ENCODE assay signal across 20 mouse cellular contexts in genomic region chr12:89810146-89810545, GRCm38 (mm10).
DNase-seq lines count a peak whose midpoint lies in the region; ATAC-seq and TF ChIP-seq lines count a peak whose summit lies in the region.
"Had no signal": no experiment of that assay in that cellular context is flagged by ENCODE, and none has a peak within 500 bp of the region (broad histone marks: within the 10 kb centered on the region; RNA-seq: fewer than 3 reads in every experiment).

No protein-coding gene starts in this region.

- no peaks in the 10 kb centered on the region for H3K4me1 ChIP-seq in lung, postnatal 0 days (ENCODE audit: insufficient read depth, low read depth, low read length)
- H3K4me1 ChIP-seq in cerebellum, adult 2 months (ENCODE audit: control insufficient read depth, insufficient read depth, low read length), result peaks cover 12% of the 10 kb centered on the region; the same call in 1 of the 2 replicates

- no peaks in the 10 kb centered on the region for H3K27me3 ChIP-seq in lung, postnatal 0 days (replicated peaks; ENCODE audit: insufficient read depth, low read length)
- no peaks in the 10 kb centered on the region for H3K27me3 ChIP-seq in cerebellum, adult 2 months (ENCODE audit: control insufficient read depth, insufficient read depth, low read length)
- H3K27me3 ChIP-seq: hindbrain, embryonic 15.5 days had no signal

- intact Hi-C loops in heart, postnatal 36 days (cut with DNase I), result no loop called here

- DNase-seq in lung, postnatal 10 days, result peak; percentile 19
- no peak for DNase-seq in lung, postnatal 0 days (ENCODE audit: low spot score)
- peak; percentile 60 to 70 for DNase-seq in cerebellum, adult 2 months
- peak; percentile 63 for DNase-seq in cerebellum, adult 9-11 months
- DNase-seq in kidney, postnatal 4 days, result no peak
- DNase-seq in heart, postnatal 36 days, result no peak
- DNase-seq: adrenal gland, postnatal 10 days; forebrain, postnatal 0 days; gastrocnemius, postnatal 14 days; heart, adult 2 months; heart, postnatal 14 days; kidney, adult 2 months had no signal

- no peaks in the 10 kb centered on the region for H3K36me3 ChIP-seq in lung, postnatal 0 days (ENCODE audit: insufficient read depth, low read length)
- H3K36me3 ChIP-seq: embryonic facial prominence, embryonic 13.5 days; forebrain, embryonic 12.5 days; G1E; heart, embryonic 15.5 days; hindbrain, embryonic 10.5 days; hindbrain, embryonic 15.5 days had no signal

- no peak overlapping the region for H3K27ac ChIP-seq in lung, postnatal 0 days (ENCODE audit: low read length)
- H3K27ac ChIP-seq in cerebellum, adult 2 months (ENCODE audit: insufficient read depth, low read length), result no peak overlapping the region
- H3K27ac ChIP-seq: embryonic facial prominence, embryonic 13.5 days; forebrain, embryonic 12.5 days; heart, adult 2 months; heart, embryonic 15.5 days; hindbrain, embryonic 10.5 days; hindbrain, embryonic 15.5 days had no signal

- H3K9ac ChIP-seq in lung, postnatal 0 days (replicated peaks; ENCODE audit: low read depth), result no peak overlapping the region
- H3K9ac ChIP-seq: embryonic facial prominence, embryonic 13.5 days; forebrain, embryonic 12.5 days; forebrain, postnatal 0 days; heart, embryonic 15.5 days; hindbrain, embryonic 15.5 days had no signal

- no peak for TF ChIP-seq CTCF in lung, postnatal 0 days (IDR thresholded peaks at IDR 0.05)
- TF ChIP-seq CTCF in cerebellum, adult 2 months (IDR thresholded peaks at IDR 0.05; ENCODE audit: borderline replicate concordance, insufficient read depth, low read depth, low read length), result no peak

- TF ChIP-seq EP300 in lung, postnatal 0 days (IDR thresholded peaks at IDR 0.05), result no peak

- no peak for ATAC-seq in lung, postnatal 0 days
- ATAC-seq: forebrain, postnatal 0 days; intestine, embryonic 16.5 days had no signal

- no peak overlapping the region for H3K4me3 ChIP-seq in lung, postnatal 0 days (ENCODE audit: low read depth, low read length)
- H3K4me3 ChIP-seq in cerebellum, adult 2 months (replicated peaks; ENCODE audit: insufficient read depth, low read depth, low read length), result no peak overlapping the region
- H3K4me3 ChIP-seq: embryonic facial prominence, embryonic 13.5 days; forebrain, embryonic 12.5 days; heart, adult 2 months; heart, embryonic 15.5 days; hindbrain, embryonic 10.5 days; hindbrain, embryonic 15.5 days had no signal

- TF ChIP-seq POLR2A in cerebellum, adult 2 months (IDR thresholded peaks at IDR 0.05; ENCODE audit: borderline replicate concordance, insufficient read depth, low read length), result no peak

- H3K9me3 ChIP-seq in lung, postnatal 0 days (ENCODE audit: low read length), result no peaks in the 10 kb centered on the region
- H3K9me3 ChIP-seq: embryonic facial prominence, embryonic 13.5 days; forebrain, embryonic 12.5 days; heart, embryonic 15.5 days; hindbrain, embryonic 10.5 days; hindbrain, embryonic 15.5 days had no signal

- 74% methylated on average over 5 of the region's 5 CpGs for WGBS in lung, postnatal 0 days
- 52% methylated on average over 5 of the region's 5 CpGs for WGBS in cerebellum, adult 2 months

- H3K4me2 ChIP-seq in lung, postnatal 0 days (replicated peaks; ENCODE audit: low read depth, low read length), result no peak overlapping the region
- H3K4me2 ChIP-seq: embryonic facial prominence, embryonic 13.5 days; forebrain, embryonic 12.5 days; heart, embryonic 11.5 days; heart, embryonic 15.5 days; hindbrain, embryonic 15.5 days had no signal

Comparison
In these comparisons a context has a peak if more than half of its experiments do, and no peak if none do; other contexts are left out.
1. DNase-seq: peak in lung, postnatal 10 days (single experiment), cerebellum, adult 2 months (2 of 2) and cerebellum, adult 9-11 months (single experiment); none in lung, postnatal 0 days (single experiment), kidney, postnatal 4 days (0 of 2) and heart, postnatal 36 days (0 of 2).